Mouse (Mus musculus): ENCODE data around the gene 4921507P07Rik. TPM values are rescaled to one million over a fixed set of nuclear protein-coding genes. Genes with fewer than 3 reads are reported as not detected.

4921507P07Rik gene
- polyA plus RNA-seq (2012; fragmentation: generic; extraction: Trizol), result under 1 TPM in 1 of 2 experiments, not detected in 1; 0.02 TPM

GRCm38 (mm10) chr6:50596301-50597211 lies at the start of gene 4921507P07Rik:
Gene 4921507P07Rik, minus strand, starts transcription at chr6:50596632.

GRCm38 (mm10) chr6:50566141-50566996 lies 30.1 kb downstream of the 4921507P07Rik start, which contains the start of gene Cycs:
Gene Cycs, minus strand, starts transcription at chr6:50566538.

Other genes with a start within 250 kb of the 4921507P07Rik start
- 10 to 100 TPM in 1 of 2 experiments, 1 to 10 TPM in 1; 7.3 to 10.7 TPM for gene Osbpl3, start 140.4 kb downstream of the 4921507P07Rik start, polyA plus RNA-seq (2012; fragmentation: generic; extraction: Trizol)
- 10 to 100 TPM; 11.5 to 23.0 TPM for gene Cycs, start 30.1 kb downstream of the 4921507P07Rik start, polyA plus RNA-seq (2012; fragmentation: generic; extraction: Trizol)
- under 1 TPM; 0.04 to 0.06 TPM for gene Npvf, start 57.8 kb upstream of the 4921507P07Rik start, polyA plus RNA-seq (2012; fragmentation: generic; extraction: Trizol)